11 mouse cellular contexts compared by ENCODE assay signal in genomic region chr8:114390465-114391254, GRCm38 (mm10). TPM values are rescaled to one million over a fixed set of nuclear protein-coding genes. Genes with fewer than 3 reads are reported as not detected.
DNase-seq lines count a peak whose midpoint lies in the region; ATAC-seq and TF ChIP-seq lines count a peak whose summit lies in the region.
"Had no signal": no experiment of that assay in that cellular context is flagged by ENCODE, and none has a peak within 500 bp of the region (broad histone marks: within the 10 kb centered on the region; RNA-seq: fewer than 3 reads in every experiment).

No protein-coding gene starts in this region.

- peak; percentile 24 for DNase-seq in CD4-positive, CD25-positive, alpha-beta regulatory T cell, adult 2 months (ENCODE audit: low read depth, low spot score)
- DNase-seq in kidney, postnatal 0 days (ENCODE audit: low spot score), result peak; percentile 54
- peak; percentile 28 for DNase-seq in embryonic facial prominence, embryonic 14.5 days (ENCODE audit: low spot score)
- DNase-seq in left cerebral cortex, adult 8-10 months (ENCODE audit: low spot score in 2 of 2), result no peak
- DNase-seq: thymus, postnatal 36 days had no signal

- H3K9me3 ChIP-seq in kidney, postnatal 0 days (replicated peaks; ENCODE audit: low read length), result no peaks in the 10 kb centered on the region
- no peaks in the 10 kb centered on the region for H3K9me3 ChIP-seq in kidney, embryonic 16.5 days (ENCODE audit: low read length)
- H3K9me3 ChIP-seq in E14TG2a.4 (ENCODE audit: low read length), result no peaks in the 10 kb centered on the region
- H3K9me3 ChIP-seq in embryonic facial prominence, embryonic 14.5 days (ENCODE audit: control insufficient read depth, low read length), result no peaks in the 10 kb centered on the region
- H3K9me3 ChIP-seq in forebrain, embryonic 13.5 days (replicated peaks), result no peaks in the 10 kb centered on the region

- no peak overlapping the region for H3K9ac ChIP-seq in kidney, postnatal 0 days (ENCODE audit: low read depth, low read length)
- no peak overlapping the region for H3K9ac ChIP-seq in kidney, embryonic 16.5 days (replicated peaks; ENCODE audit: low read length)
- H3K9ac ChIP-seq in embryonic facial prominence, embryonic 14.5 days (ENCODE audit: low read depth, low read length), result no peak overlapping the region
- no peak overlapping the region for H3K9ac ChIP-seq in forebrain, embryonic 13.5 days

- no peak for ATAC-seq in CD4-positive, CD25-positive, alpha-beta regulatory T cell, adult 4 months
- no peak for ATAC-seq in kidney, postnatal 0 days (replicated peaks; ENCODE audit: low FRiP score, low read depth)
- no peak for ATAC-seq in kidney, embryonic 16.5 days (ENCODE audit: low FRiP score, low TSS enrichment)
- no peak for ATAC-seq in embryonic facial prominence, embryonic 14.5 days (ENCODE audit: low read depth)
- no peak for ATAC-seq in forebrain, embryonic 13.5 days

- H3K4me1 ChIP-seq in kidney, postnatal 0 days (replicated peaks; ENCODE audit: insufficient read depth, low read length), result no peaks in the 10 kb centered on the region
- H3K4me1 ChIP-seq in kidney, embryonic 16.5 days (ENCODE audit: insufficient read depth, low read length), result no peaks in the 10 kb centered on the region
- peaks cover 3% of the 10 kb centered on the region; the same call in 1 of the 2 replicates for H3K4me1 ChIP-seq in E14TG2a.4 (replicated peaks; ENCODE audit: low read depth, low read length)
- no peaks in the 10 kb centered on the region for H3K4me1 ChIP-seq in embryonic facial prominence, embryonic 14.5 days (ENCODE audit: control insufficient read depth, insufficient read depth, low read length)
- H3K4me1 ChIP-seq in forebrain, embryonic 13.5 days, result no peaks in the 10 kb centered on the region

- 71% methylated on average over 11 of the region's 13 CpGs for WGBS in kidney, postnatal 0 days
- 77% methylated on average over 11 of the region's 13 CpGs for WGBS in kidney, embryonic 16.5 days
- WGBS in embryonic facial prominence, embryonic 14.5 days, result 86% methylated on average over 11 of the region's 13 CpGs
- WGBS in forebrain, embryonic 13.5 days, result 90% methylated on average over 12 of the region's 13 CpGs

- no peak overlapping the region for H3K27ac ChIP-seq in kidney, postnatal 0 days
- no peak overlapping the region for H3K27ac ChIP-seq in kidney, embryonic 16.5 days (ENCODE audit: low read length)
- H3K27ac ChIP-seq in embryonic facial prominence, embryonic 14.5 days (replicated peaks; ENCODE audit: low read depth, low read length), result no peak overlapping the region
- no peak overlapping the region for H3K27ac ChIP-seq in forebrain, embryonic 13.5 days

- TF ChIP-seq CTCF in kidney, postnatal 0 days (IDR thresholded peaks at IDR 0.05; ENCODE audit: low read depth), result peak; percentile 65
- peak; percentile 36 for TF ChIP-seq CTCF in E14TG2a.4 (conservative IDR thresholded peaks at IDR 0.05; ENCODE audit: low read length)

- H3K4me2 ChIP-seq in kidney, postnatal 0 days (ENCODE audit: low read length), result no peak overlapping the region
- H3K4me2 ChIP-seq in kidney, embryonic 16.5 days (replicated peaks; ENCODE audit: low read depth, low read length), result no peak overlapping the region
- H3K4me2 ChIP-seq in embryonic facial prominence, embryonic 14.5 days (ENCODE audit: low read depth, low read length), result no peak overlapping the region
- H3K4me2 ChIP-seq in forebrain, embryonic 13.5 days, result no peak overlapping the region
- H3K4me2 ChIP-seq: midbrain, embryonic 11.5 days had no signal

- no peak overlapping the region for H3K4me3 ChIP-seq in kidney, postnatal 0 days (replicated peaks; ENCODE audit: low read depth, low read length)
- no peak overlapping the region for H3K4me3 ChIP-seq in kidney, embryonic 16.5 days (ENCODE audit: low read length)
- H3K4me3 ChIP-seq in E14TG2a.4 (replicated peaks; ENCODE audit: low read length), result no peak overlapping the region
- no peak overlapping the region for H3K4me3 ChIP-seq in embryonic facial prominence, embryonic 14.5 days (ENCODE audit: low read depth, low read length)
- H3K4me3 ChIP-seq in forebrain, embryonic 13.5 days, result no peak overlapping the region

- no peaks in the 10 kb centered on the region for H3K27me3 ChIP-seq in kidney, postnatal 0 days (ENCODE audit: insufficient read depth, low read length)
- no peaks in the 10 kb centered on the region for H3K27me3 ChIP-seq in kidney, embryonic 16.5 days (ENCODE audit: insufficient read depth, low read length)
- H3K27me3 ChIP-seq in E14TG2a.4 (ENCODE audit: insufficient read depth, low read length), result no peaks in the 10 kb centered on the region
- no peaks in the 10 kb centered on the region for H3K27me3 ChIP-seq in embryonic facial prominence, embryonic 14.5 days (replicated peaks; ENCODE audit: control insufficient read depth, insufficient read depth, low read length)
- no peaks in the 10 kb centered on the region for H3K27me3 ChIP-seq in forebrain, embryonic 13.5 days

- no peaks in the 10 kb centered on the region for H3K36me3 ChIP-seq in kidney, postnatal 0 days (ENCODE audit: insufficient read depth, low read length)
- no peaks in the 10 kb centered on the region for H3K36me3 ChIP-seq in kidney, embryonic 16.5 days (ENCODE audit: insufficient read depth, low read length)
- no peaks in the 10 kb centered on the region for H3K36me3 ChIP-seq in E14TG2a.4 (ENCODE audit: insufficient read depth, low read length)
- no peaks in the 10 kb centered on the region for H3K36me3 ChIP-seq in embryonic facial prominence, embryonic 14.5 days (ENCODE audit: control insufficient read depth, insufficient read depth, low read length)
- no peaks in the 10 kb centered on the region for H3K36me3 ChIP-seq in forebrain, embryonic 13.5 days (ENCODE audit: poor library complexity, severe bottlenecking)

RNA-seq across cellular contexts. Expression of gene Clec3a, which starts 27.2 kb away (rescaled TPM):
- not detected for polyA plus RNA-seq in CD4-positive, CD25-positive, alpha-beta regulatory T cell, adult 4 months (2017; shearing (Covaris generic))
- polyA plus RNA-seq in kidney, postnatal 0 days (2015; fragmentation: Nextera tagmentation; extraction: Ambion mirVana), result not detected in 2 replicates
- not detected in 2 replicates for polyA plus RNA-seq in kidney, embryonic 16.5 days (2015; fragmentation: Nextera tagmentation; extraction: Ambion mirVana)
- polyA plus RNA-seq in embryonic facial prominence, embryonic 14.5 days (2014; fragmentation: Nextera tagmentation; extraction: Ambion mirVana), result 2.1 and 3.3 TPM in 2 replicates
- not detected for total RNA-seq in left cerebral cortex, adult 8-10 months (2022)
- polyA plus RNA-seq in forebrain, embryonic 13.5 days (2015; fragmentation: Nextera tagmentation; extraction: Ambion mirVana), result not detected in 2 replicates
- total RNA-seq: left cerebral cortex, postnatal 10 days had no signal
- polyA plus RNA-seq: midbrain, embryonic 11.5 days had no signal

RNA-seq across cellular contexts. Expression of gene Wwox, which starts 48.8 kb away (rescaled TPM):
- 10 to 100 TPM; 13.6 to 20.6 TPM for polyA plus RNA-seq in CD4-positive, CD25-positive, alpha-beta regulatory T cell, adult 4 months (2017; shearing (Covaris generic))
- polyA plus RNA-seq in kidney, postnatal 0 days (2015; fragmentation: Nextera tagmentation; extraction: Ambion mirVana), result 16.3 and 18.6 TPM in 2 replicates
- 19.7 and 20.2 TPM in 2 replicates for polyA plus RNA-seq in kidney, embryonic 16.5 days (2015; fragmentation: Nextera tagmentation; extraction: Ambion mirVana)
- 11.0 and 11.9 TPM in 2 replicates for polyA plus RNA-seq in embryonic facial prominence, embryonic 14.5 days (2014; fragmentation: Nextera tagmentation; extraction: Ambion mirVana)
- total RNA-seq in left cerebral cortex, adult 8-10 months (2022), result 10 to 100 TPM; 18.8 to 21.0 (median 19.8) TPM
- polyA plus RNA-seq in forebrain, embryonic 13.5 days (2015; fragmentation: Nextera tagmentation; extraction: Ambion mirVana), result 10.2 and 10.4 TPM in 2 replicates

Comparison
In these comparisons a context has a peak if more than half of its experiments do, and no peak if none do; other contexts are left out.
1. DNase-seq: peak in CD4-positive, CD25-positive, alpha-beta regulatory T cell, adult 2 months (single experiment), kidney, postnatal 0 days (single experiment) and embryonic facial prominence, embryonic 14.5 days (single experiment); none in left cerebral cortex, adult 8-10 months (0 of 2).